ENCODE assay signal across 24 mouse cellular contexts in the genomic region with DNA sequence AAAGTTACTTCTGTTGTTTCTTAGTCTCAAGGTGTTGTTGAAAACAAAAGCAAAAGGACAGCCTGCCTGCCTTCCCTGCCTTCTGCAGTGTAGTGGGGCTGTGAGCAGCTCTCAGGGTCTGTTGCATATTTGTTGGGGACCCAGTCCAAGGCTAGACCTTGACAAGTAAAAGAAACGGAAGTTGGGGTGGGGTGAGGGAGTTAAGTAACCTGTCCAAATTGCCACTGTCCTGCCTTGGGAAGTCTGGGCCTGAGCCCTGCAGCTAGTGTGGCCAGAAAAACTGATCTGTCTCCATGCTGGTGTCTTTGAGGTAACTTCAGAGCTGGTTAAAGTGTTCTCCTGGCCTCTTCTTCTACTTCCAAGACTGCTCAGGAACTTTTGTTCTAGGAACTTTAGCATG.
"Had no signal": no experiment of that assay in that cellular context is flagged by ENCODE, and none has a peak within 500 bp of the region (broad histone marks: within the 10 kb centered on the region; RNA-seq: fewer than 3 reads in every experiment).

No protein-coding gene starts in this region.

- H3K4me1 ChIP-seq: heart, embryonic 13.5 days; heart, embryonic 15.5 days; hindbrain, embryonic 13.5 days; hindbrain, embryonic 15.5 days had no signal

- H3K9me3 ChIP-seq: heart, embryonic 13.5 days; heart, embryonic 15.5 days; hindbrain, embryonic 13.5 days; hindbrain, embryonic 15.5 days; kidney, embryonic 15.5 days; limb, embryonic 13.5 days; limb, embryonic 15.5 days had no signal

- H3K36me3 ChIP-seq: heart, embryonic 13.5 days; heart, embryonic 15.5 days; hindbrain, embryonic 13.5 days; hindbrain, embryonic 15.5 days; kidney, embryonic 15.5 days; limb, embryonic 13.5 days; limb, embryonic 15.5 days had no signal

- H3K27ac ChIP-seq: heart, embryonic 13.5 days; heart, embryonic 15.5 days; hindbrain, embryonic 13.5 days; hindbrain, embryonic 15.5 days; hindbrain, postnatal 0 days; kidney, embryonic 15.5 days; kidney, postnatal 0 days; limb, embryonic 13.5 days; limb, embryonic 15.5 days had no signal

- H3K4me2 ChIP-seq: heart, embryonic 11.5 days; heart, embryonic 13.5 days; heart, embryonic 15.5 days; hindbrain, embryonic 13.5 days; hindbrain, embryonic 15.5 days; kidney, embryonic 15.5 days; limb, embryonic 13.5 days; limb, embryonic 15.5 days had no signal

- H3K27me3 ChIP-seq: heart, embryonic 15.5 days; hindbrain, embryonic 15.5 days had no signal

- DNase-seq: forebrain, postnatal 0 days; gastrocnemius, postnatal 14 days; gastrocnemius, postnatal 36 days; heart, adult 18-20 months; heart, postnatal 14 days; kidney, adult 11 months; kidney, adult 2 months; kidney, adult 9 months; kidney, postnatal 14 days; kidney, postnatal 36 days; layer of hippocampus, adult 9-11 months; layer of hippocampus, postnatal 36 days; left cerebral cortex, postnatal 4 days had no signal

- H3K9ac ChIP-seq: forebrain, postnatal 0 days; heart, embryonic 13.5 days; heart, embryonic 15.5 days; hindbrain, embryonic 13.5 days; hindbrain, embryonic 15.5 days; kidney, embryonic 15.5 days; limb, embryonic 13.5 days; limb, embryonic 15.5 days had no signal

- ATAC-seq: forebrain, postnatal 0 days; hindbrain, postnatal 0 days; intestine, embryonic 16.5 days had no signal

- H3K4me3 ChIP-seq: heart, embryonic 13.5 days; heart, embryonic 15.5 days; hindbrain, embryonic 13.5 days; hindbrain, embryonic 15.5 days; kidney, embryonic 15.5 days; limb, embryonic 13.5 days; limb, embryonic 15.5 days had no signal
